ENCODE assay signal across 9 mouse cellular contexts in the genomic region with DNA sequence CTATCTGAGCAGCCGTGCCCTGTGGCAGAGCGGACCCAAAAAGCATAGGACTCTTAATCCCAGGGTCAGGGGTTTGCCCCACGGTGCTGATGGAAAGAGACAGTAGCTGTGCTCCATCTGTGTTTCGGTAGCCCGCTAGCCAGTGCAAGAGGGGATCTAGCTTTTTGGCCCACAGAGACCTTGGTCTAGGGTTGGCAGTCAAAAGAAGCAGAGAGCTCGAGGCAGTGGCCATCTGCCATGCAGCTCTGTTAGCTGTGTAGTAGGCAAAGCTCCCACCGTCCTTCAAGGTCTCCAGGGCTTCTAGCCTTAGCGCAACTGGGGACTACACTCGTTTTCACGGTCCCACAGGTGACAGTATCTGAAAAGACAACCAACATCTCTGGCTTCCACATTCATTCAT.
"Had no signal": no experiment of that assay in that cellular context is flagged by ENCODE, and none has a peak within 500 bp of the region (broad histone marks: within the 10 kb centered on the region; RNA-seq: fewer than 3 reads in every experiment).

No protein-coding gene starts in this region.

- DNase-seq: liver, postnatal 0 days; lung, adult 2 months; lung, postnatal 14 days; lung, postnatal 36 days; midbrain, embryonic 14.5 days; right cerebral cortex, postnatal 14 days; thymus, adult 2 months; thymus, postnatal 25 days; thymus, postnatal 4 days had no signal
